ENCODE assay signal across 17 mouse cellular contexts in genomic region chr17:45057780-45058179, GRCm38 (mm10).
DNase-seq lines count a peak whose midpoint lies in the region; ATAC-seq lines count a peak whose summit lies in the region.
"Had no signal": no experiment of that assay in that cellular context is flagged by ENCODE, and none has a peak within 500 bp of the region (broad histone marks: within the 10 kb centered on the region; RNA-seq: fewer than 3 reads in every experiment).

No protein-coding gene starts in this region.

- 0 out of 2 replicates have a peak, but pooled peaks have one; percentile 22 for ATAC-seq in granulocyte monocyte progenitor cell, adult 5-6 weeks (replicated peaks; ENCODE audit: poor library complexity, severe bottlenecking)
- ATAC-seq: activated CD4-positive, CD25-positive, alpha-beta regulatory T cell, adult 4 months; Patski had no signal

- intact Hi-C loops in heart, postnatal 36 days (cut with DNase I): no loop called here

- DNase-seq in heart, adult 11 months: peak; percentile 25
- no peak for DNase-seq in heart, postnatal 36 days
- peak; percentile 65 for DNase-seq in A20 (ENCODE audit: low read depth, low spot score)
- DNase-seq in gastrocnemius, postnatal 25 days: no peak
- DNase-seq: adrenal gland, adult 2 months; adrenal gland, postnatal 10 days; adrenal gland, postnatal 25 days; cerebellum, adult 11 months; cerebellum, adult 18-20 months; cerebellum, adult 8-10 months; cerebellum, adult 9-11 months; cerebellum, postnatal 14 days; cerebellum, postnatal 36 days; embryo, embryonic 11 days had no signal

Comparison
In these comparisons a context has a peak if more than half of its experiments do, and no peak if none do; other contexts are left out.
1. DNase-seq: peak in heart, adult 11 months (single experiment) and A20 (single experiment); none in heart, postnatal 36 days (0 of 2) and gastrocnemius, postnatal 25 days (single experiment).